Mouse (Mus musculus) heart, postnatal 4 days (tissue): ENCODE results near the gene Ipcef1. TPM values are rescaled to one million over a fixed set of nuclear protein-coding genes. Genes with fewer than 3 reads are reported as not detected.
A peak's percentile ranks its signal among the peaks of the same experiment; 100 is the strongest.
"Not testable (repeated sequence)": the region's sequence is repeated elsewhere in the genome, so short reads cannot be mapped to it uniquely, and the experiment has no call there.

Experiments used
- DNase-seq: peaks from one replicate; pipeline ENCODE4 v3.0.0; 2021
- total RNA-seq, 2 experiments: library from RNA; stranded (reverse); gene quantifications; 2 replicates each; pipeline ENCODE4 v1.2.3; 2021

Gene Ipcef1
- total RNA-seq, 2 experiments from 2014 or later: 0.20 to 0.41 TPM

- no peak for DNase-seq
Measured at GRCm38 (mm10) chr10:6958791-6959190, 93.5 kb downstream of the Ipcef1 start.

DNA sequence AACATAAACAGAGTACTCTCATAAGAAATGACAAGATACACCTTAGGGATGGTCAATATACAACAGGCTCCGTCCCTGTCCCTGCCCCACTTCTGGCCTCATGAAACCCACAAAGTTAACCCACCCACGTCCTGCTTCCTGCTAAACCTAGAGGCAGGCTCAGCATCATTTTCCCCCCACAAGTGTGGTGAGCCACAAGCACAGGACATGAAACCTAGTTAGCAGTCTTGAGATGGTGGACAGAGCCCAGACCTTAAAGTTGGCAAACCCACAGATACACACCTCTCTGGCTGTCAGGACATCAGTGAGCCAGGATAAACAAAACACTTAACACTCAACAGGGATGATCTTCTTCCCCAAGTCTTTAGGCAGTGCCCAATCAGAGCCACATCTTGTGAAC is 95.9 kb downstream of the Ipcef1 start:
- no peak for DNase-seq

- no peak for DNase-seq
Measured at GRCm38 (mm10) chr10:6954533-6954932, 97.7 kb downstream of the Ipcef1 start.

GRCm38 (mm10) chr10:6953115-6953514 is 99.2 kb downstream of the Ipcef1 start:
- no peak for DNase-seq

DNA sequence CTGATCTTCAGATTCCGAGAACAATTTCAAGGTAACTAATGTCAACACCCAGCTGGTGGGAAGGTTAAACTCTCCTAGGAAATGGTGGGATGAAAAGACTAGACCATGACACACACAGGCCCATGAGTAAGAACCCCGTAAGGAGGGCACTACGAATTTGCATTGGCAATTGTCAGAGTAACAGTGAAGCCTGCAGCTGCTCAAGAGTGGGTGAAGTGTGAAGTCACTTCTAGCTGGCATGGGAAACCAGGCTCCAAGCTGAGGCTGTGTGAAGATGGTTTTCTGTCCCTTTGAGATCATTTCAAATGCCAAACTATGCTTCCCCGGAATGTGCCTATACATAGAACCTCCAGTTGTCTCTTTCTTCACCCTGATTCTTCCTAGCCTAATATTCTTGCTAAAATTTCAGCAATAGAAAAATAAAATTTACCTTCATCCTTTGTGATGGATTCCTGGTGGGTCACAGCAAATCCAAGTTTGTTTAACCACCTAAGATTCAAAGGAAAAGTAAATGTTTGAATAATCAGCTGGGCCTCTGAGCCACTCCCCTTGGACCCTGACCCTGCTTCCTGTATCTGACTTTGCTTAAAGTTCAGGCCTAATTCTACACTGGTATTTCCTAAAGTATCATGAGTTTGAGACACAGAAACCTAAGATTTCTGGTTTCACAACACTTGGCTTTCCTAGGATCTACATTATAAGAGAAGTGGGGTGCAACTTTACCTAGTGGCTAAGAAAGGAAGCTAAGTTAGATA is 115.4 kb downstream of the Ipcef1 start:
- no peak for DNase-seq

DNA sequence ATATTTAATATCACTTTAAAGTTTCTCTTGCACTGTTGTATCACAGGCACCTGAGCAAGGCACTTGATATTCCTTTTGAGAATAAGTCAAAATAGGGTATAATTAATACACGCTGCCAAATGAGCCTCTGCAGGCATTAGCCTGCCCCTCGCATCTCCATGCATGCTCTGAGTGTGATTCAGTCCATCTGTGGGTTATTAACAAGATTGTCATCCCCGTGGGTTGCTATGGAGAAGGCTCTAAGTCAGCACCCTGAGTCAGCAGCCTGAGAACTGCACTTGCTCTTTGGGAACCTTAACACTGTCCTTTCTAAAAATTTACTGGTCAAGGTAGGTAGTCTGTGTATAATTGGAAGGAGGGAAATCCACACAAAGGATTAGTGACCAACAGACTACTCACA is 117.5 kb downstream of the Ipcef1 start:
- DNase-seq: no peak

DNA sequence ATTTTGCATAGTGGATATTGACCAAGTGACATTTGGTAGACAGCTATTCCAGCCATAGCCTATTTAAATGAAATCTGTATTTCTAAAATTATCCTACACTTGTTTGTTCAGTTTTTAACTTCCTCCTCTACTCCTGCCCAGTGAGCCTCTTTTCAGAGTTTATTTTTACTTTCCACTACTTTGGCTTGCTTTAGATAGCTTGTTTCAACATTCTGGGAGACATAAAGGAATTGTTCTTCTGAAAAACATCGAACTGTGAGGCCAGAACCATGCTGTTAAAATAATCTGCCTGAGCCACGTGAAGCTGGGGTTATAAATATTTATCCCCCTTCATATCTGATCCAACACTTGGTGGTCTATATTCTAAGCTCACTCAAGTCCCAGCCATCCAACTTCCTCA is 121.4 kb downstream of the Ipcef1 start:
- no peak for DNase-seq

GRCm38 (mm10) chr10:6930398-6930797 is 121.9 kb downstream of the Ipcef1 start:
- DNase-seq: no peak

GRCm38 (mm10) chr10:6928905-6929304 is 123.4 kb downstream of the Ipcef1 start:
- no peak for DNase-seq

GRCm38 (mm10) chr10:6927600-6928223 is 124.6 kb downstream of the Ipcef1 start:
- DNase-seq: no peak

- no peak for DNase-seq
Measured at GRCm38 (mm10) chr10:6926724-6927123, 125.6 kb downstream of the Ipcef1 start.

DNA sequence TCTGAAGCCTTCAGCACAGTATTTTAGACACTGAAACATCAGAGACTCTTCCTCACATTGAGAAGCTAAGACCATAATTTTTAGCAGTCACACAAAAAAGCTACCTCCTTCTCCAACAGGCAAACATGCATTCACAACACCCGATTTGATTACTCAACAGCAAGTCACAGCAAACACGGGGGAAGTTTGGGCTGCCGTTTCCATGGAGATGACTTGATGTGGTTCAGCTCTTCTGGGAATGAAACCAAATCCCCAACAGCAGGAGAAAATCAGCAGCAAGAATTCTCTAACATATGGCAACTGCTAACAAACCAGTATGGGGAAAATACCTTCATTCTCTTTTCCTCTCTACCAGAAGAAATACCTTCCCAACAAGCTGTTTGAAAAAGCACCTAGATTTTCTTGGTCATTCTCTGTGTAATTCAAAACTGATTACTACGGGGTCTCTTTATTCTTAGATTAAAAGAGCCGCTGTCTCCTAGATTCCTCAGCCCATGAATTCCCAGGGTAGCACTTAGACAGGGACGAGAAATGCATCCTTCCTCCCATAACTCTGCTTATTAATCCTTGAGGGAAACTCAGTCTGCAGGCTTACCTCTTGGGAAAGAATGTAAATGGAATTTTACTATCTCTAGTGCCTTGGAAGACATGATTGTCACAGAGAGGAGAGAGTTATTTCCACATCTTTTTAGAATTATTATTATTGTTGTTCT is 135.6 kb downstream of the Ipcef1 start:
- peak; percentile 30 for DNase-seq

GRCm38 (mm10) chr10:6915991-6916390 is 136.3 kb downstream of the Ipcef1 start:
- DNase-seq: no peak

DNA sequence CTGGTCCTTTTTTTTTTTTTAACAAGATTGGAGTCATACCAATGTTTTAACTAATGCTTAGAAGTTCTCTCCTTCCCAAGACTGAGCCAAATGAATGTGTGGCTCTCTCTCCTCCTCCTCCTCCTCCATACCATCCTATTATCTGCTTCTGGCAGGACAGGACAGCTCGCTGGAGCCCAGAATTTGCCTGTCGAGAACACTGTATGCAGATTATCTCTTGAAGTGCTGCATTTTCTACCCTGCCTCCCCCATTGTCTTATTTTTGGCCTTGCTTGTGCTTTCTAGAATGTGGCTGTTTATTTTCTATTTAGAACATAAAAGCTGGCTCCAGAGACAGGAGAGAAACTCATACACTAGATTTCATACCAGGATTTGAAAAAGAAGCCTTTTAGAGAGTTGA is 142.5 kb downstream of the Ipcef1 start:
- DNase-seq: no peak

DNA sequence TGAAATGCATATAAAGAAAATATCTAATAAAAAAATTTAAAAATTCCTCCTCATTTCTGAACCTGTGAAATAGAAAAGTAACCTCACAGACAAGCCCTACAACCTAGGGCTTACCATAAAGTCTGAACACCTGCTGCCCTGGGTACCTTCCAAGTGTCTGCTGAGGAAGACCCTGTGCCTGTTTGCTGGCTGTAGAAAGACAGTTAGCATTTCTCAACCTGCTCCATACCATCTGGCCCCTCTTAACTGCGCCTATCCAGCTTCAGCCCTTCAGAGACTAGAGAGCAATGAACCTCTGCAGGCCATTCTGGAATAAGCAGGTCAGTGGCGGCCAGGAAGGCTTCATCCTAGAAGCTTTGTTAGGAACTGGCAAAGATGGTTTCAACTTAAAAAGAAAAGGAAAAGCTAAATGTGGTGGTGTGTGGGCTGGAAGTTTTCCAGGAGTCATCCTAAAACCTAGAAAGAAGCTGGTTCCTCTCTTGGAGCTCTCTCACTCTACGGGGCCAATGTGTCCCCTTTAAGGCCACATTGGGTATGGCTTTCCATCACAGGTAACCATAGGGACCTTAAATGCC is 150.4 kb downstream of the Ipcef1 start:
- DNase-seq: no peak

GRCm38 (mm10) chr10:6900126-6900525 is 152.2 kb downstream of the Ipcef1 start:
- no peak for DNase-seq

- no peak for DNase-seq
Measured at GRCm38 (mm10) chr10:6896659-6897303, 155.5 kb downstream of the Ipcef1 start.

DNA sequence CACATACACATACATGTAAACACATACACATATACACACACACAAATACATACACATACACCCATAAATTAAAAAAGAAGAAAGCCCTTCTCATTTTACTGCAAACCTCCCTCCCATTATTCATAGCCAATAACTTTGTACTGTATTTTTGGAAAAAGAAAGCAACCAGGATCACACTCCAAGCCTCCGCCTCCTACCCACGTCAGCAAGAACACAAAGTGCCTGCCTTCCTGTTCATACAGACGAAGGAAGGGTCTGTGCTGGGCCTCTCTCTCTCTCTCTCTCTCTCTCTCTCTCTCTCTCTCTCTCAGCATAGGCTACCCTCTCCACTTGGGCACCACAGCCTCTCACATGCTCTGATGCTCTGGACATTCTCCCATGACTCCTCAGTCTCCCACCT is 156.5 kb downstream of the Ipcef1 start:
- DNase-seq: no peak

DNA sequence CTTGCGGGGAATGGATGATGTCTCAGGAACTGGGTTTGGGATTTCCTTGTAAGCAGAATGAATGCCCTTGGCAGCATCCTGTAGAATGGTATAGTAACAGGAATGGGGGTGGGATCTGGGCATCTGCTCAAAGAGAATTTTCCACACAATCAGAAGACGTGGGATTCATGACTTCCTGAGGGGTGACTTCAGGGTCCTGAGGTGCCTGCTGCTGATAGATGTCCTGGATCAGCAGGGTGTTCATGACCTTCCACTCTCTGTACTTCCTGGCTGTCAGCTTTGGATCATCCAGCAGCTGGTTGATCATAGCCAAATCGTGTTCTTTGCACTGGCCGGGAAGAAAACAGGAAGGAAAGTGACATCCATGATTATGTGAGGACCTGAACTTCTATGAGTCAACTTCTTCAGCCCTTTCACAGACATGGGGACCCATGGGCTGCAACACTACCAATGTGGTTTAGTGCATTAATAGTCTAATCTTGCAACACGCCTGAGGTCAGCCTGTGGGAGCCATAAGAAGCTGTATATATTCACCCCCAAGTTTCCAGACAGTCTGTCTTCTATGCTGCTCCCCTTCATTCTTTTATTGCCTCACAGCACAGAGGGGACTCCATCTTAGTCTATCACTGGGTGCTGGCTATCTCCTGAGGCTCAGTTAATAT is 161.8 kb downstream of the Ipcef1 start:
- DNase-seq: no peak

GRCm38 (mm10) chr10:6889640-6890245 is 162.5 kb downstream of the Ipcef1 start:
- no peak for DNase-seq

DNA sequence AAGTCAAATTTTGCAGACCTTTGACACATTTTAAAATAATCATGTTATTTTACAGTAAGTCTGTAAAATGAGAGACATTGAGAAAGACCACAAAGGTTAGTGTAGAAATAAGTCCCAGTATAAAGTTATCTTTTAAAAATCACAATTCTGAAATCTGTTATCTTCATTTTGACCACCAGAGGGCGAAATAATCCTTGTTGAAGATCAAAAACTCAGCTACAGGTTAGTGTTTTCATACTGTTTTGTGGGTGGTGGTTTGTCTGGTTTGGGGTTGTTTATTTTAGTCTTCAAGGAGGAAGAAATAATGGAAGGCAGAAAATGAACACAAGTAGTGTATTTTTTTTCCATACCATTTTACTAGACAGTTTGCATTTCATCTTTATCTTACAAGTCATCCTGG is 166.8 kb downstream of the Ipcef1 start:
- DNase-seq: no peak

DNA sequence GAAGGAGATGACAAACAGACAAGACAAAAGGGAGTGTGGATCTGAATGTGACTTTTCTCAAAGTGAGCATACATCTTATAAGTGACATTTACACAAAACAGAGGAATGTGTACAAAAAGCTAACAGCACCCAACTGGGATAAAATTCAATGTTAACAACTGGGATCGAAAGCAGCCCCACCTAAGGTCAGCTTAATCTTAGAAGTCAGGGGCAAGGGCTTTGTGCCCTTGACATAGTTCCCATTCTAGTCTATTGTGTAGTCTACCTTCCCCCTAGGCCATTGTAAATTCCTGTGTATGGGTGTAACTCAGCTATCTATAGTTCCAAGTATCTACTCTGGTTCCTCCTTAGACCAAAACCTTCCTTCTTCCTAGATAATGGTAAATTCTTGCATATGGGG is 170.2 kb downstream of the Ipcef1 start:
- not testable (repeated sequence) for DNase-seq
